Mouse (Mus musculus) urinary bladder, postnatal 10 days (tissue): Measurements from ENCODE around the gene E330021D16Rik.
A peak's percentile ranks its signal among the peaks of the same experiment; 100 is the strongest.

Experiments
- DNase-seq: peaks from one replicate; pipeline ENCODE4 v3.0.0; 2022; ENCODE audit warnings: low spot score

E330021D16Rik gene

DNA sequence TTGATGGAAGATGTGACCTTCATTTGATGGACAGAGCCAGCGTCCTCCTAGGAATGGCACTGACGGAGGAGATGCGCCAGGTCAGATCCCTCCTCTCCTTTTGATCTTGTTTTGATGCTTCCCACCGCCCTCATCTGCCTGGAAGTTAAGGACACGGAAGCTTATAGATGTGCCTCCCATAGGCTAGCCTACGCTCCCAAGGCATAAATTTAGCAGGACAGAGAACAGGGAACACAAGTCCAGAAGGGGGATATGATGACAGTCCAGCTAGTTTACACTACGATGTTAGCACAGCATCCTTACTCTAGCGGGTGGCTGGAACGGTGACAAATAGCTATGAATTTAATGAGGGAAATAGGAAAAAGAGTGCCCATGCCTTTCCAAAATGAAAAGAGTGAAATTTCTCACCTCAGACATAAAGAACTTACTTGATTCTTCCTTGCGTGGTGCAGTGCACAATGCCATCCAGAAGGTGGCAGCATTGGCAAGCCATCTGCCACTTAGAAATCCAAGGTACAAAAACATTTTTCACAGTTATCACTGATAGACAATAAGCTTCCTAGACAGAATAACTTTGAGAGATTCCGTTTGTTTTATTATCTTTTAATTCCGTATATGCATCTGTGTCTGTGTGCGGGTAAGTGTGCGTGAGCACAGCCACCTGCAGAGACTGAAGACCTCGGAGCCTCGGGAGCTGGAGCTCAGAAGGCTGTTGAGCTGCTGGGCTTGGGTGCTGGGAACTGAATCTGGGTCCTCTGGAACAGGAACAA is 6.9 kb upstream of the E330021D16Rik start:
- no peak for DNase-seq

DNA sequence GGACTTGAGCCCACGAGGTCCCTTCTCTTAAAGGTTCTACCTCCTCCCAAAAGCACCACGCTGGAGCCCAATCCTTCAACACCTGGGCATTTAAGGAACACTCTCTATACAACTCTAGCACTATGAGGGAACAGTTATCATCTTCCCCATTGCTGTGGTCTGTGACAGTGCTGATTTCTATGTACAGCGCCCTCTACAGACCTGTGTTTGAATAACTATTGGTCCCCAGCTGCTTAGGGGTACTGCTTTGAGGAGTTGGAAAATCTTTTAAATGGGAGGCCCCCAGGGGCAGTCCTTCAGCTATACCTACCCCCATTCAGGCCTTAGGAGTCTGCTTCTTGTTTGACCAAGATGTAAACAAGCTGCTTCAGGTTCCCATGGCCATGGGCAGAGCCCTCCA is 5.7 kb upstream of the E330021D16Rik start:
- DNase-seq: no peak

DNA sequence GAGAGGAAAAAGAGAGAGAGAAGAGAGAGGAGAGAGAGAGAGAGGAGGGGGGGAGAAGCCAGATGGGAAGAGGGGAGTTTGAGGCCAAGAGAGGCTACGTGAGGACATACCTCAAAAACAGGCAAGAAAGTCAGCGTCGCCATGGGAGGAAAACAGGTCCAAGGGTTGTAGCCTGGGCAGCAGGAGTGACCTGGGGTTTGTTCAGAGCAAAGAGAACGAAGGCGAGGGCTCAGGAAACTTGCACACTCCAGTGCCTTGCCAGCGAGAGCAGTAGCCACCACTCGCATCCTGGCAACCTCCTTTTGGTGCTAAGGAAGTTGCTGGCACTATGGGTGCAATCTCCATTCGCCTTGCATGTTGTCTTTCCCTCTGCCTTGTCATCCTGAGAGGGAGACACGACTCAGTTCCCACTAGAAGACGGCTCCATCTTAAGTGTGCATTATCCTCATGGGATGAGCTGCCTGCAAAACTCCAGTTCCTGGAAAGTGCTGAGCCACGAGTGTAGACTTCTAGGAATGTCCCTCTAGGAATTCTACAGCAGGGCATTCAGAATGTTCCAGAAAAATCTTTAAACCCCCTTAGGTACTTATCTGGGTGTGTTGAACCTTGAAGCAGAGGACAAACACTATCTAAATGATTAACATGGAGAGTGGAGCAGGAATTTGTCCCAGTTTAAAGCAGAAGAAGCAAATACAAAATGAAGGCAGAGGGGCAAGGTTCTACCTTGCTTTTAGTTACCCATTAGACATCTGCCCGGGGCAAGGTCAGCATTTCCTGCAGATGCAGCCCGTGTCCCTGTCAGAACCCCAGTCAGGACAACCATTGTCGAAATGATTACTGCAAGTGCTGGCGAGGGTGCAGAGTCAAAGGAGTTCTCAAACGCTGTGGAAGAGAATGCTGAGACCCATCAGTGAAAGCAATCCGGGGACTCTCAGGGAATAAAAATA is 3.8 kb upstream of the E330021D16Rik start:
- no peak for DNase-seq

DNA sequence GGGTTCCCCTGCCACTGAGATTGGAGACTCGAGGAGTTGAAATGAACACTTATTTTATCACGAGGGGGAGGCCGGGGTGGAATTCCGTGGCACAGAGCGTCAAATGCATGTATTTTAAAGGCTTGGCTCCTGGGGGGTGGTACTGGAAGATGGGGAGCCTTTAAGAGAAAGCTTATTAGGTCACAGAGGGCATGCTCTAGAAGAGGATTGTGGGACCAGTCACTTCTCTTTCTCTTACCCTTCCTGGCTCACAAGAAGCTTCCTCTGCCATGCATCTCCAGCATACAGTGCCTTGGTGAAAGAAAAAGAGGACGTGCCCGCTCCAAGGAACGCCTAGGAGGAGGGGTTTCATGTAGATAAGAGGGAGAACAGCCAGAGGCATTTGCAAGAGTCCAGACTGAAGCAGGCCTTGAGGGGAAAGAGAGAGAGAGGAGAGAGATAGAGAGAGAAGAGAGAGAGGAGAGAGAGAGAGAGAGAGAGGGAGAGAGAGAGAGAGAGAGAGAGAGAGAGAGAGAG is 3.0 kb upstream of the E330021D16Rik start:
- DNase-seq: no peak

DNA sequence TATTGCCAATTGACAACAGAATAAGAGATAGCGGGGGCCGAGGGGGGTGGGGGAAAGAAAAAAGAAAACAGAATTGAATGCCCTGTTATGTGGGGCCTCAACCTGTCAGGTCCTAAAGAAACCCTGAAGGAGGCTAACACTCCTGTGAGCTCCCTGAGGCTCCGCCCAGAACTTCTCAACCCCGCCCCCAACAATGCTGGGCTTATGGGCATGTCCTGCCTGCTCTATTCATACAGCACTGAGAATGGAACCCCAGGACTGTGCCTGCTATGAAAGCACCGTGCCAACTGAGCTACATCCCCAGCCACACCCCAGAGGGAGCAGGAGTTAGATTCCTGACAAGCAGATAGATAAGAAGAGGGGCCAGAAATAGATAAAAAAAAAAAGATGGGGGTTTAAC is 2.5 kb upstream of the E330021D16Rik start:
- no peak for DNase-seq

DNA sequence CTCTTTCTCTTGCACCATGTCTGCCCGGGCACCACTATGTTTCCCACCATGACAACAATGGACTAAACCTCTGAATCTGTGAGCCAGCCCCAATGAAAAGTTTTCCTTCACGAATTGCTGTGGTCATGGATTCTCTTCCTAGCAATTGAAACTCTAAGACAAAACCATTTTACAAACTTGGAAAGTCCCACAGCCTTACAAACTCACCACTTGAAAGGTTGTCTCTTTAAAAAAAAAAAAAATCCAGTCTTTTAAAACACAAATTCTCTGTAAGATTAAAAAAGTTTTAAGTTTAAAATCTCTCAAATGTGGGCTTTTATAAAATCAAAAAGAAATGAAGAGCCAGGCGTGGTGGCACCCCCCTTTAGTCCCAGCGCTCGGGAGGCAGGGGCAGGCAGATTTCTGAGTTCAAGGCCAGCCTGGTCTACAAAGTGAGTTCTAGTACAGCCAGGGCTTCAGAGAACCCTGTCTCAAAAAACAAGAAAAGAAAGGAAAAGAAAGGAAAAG is 1.5 kb downstream of the E330021D16Rik start:
- no peak for DNase-seq

DNA sequence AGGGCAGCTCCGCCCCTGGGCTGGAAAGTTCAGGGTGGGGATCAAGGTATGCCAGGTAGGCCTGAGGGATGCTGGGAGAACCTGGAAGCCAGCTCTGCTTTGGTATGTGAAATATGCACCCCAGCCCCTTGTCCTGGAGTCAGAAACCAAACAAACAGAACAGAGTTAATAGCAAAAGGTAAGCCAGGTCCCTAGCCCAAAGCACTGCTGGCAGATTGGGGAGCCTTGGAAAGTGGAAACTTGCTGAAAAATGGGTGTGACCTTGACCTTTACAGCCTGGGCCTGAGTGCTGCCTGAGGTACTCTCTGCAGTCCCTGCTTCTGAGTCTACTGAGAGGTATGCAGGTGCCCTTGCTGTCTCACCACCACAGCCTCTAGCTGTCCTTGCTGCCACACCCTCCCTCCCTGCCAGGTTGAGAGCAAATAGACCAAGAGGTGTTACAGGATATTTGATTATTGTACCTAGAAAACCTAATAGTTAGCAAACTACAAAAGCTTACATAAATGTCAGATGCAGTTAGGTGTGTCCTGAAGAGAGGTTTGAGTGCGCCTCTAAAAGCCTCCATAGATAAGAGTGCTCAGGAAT is 7.7 kb downstream of the E330021D16Rik start:
- no peak for DNase-seq

DNA sequence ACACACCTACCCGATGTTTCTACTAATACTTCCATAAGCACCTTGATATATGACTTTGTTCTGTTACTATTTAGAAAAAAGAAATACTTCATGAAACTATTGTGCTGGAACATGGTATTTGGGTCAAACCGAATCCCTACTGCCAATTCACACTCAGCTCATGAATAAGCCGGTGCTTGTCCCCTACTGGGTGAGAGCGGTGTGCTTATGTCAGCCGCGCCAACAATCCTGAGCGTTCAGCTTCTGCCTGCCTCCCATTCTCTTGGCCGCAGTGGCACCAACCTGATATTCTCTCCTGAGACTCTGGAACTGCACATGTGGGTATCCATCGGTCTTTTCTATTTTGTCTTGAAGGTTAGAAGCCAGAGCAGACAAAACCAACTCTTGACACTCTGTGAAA is 18.5 kb downstream of the E330021D16Rik start:
- DNase-seq: no peak

DNA sequence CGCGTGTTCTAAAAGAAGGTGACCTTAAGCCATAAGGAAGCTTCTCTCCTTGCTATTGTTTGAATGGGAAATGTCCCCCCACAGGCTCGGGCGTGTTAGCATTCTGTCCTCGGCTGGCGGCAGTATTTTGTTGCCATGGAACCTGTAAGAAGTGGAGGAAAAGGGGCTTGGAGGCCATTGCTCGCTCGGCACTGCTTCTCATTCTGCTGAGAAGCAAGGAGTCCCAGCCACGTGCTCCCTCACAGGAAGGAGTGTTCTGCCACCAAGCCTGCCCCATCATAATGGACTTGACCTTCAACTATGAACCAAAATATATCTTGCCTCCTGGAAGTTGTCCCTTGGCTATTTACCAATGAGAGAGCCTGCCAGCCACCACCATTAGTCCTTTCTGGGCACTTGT is 25.1 kb downstream of the E330021D16Rik start:
- no peak for DNase-seq

DNA sequence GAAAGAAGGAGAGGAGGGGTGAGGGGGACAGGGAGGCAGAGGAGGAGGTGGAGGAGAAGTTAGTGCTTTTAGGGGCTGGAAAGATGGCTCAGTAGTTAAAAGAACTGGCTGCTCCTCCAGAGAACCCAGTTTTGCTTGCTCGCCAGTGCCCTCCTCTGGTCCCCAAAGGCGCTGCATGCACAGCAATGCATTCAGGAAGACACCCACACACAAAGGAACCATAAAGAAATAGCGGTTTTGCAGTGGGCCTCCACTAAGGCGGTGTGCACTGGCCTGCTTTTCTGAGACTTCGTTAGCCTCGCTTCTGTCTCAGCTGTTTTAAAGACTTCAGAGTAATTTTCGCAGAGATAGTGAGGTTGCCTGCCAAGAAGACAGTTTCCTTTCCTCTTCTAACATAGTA is 30.1 kb downstream of the E330021D16Rik start:
- DNase-seq: no peak

DNA sequence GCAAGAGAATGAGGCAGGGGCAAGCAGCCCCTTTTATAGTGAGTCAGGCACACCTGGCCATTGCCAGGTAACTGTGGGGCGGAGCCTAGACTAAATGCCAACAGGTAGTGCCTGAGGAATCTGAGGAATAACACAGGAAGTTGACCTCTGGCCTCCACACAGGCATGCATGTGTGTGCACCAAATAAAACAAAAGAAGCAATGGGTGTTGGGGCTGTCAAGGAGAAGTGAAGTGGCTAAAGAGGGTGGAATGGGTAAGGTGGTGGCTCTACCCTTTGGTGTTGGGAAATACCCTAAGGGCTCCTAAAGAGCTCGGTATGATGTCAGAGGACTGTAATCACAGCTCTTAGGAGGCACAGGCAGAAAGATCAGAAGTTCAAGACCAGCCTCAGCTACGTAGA is 32.2 kb downstream of the E330021D16Rik start:
- DNase-seq: no peak

DNA sequence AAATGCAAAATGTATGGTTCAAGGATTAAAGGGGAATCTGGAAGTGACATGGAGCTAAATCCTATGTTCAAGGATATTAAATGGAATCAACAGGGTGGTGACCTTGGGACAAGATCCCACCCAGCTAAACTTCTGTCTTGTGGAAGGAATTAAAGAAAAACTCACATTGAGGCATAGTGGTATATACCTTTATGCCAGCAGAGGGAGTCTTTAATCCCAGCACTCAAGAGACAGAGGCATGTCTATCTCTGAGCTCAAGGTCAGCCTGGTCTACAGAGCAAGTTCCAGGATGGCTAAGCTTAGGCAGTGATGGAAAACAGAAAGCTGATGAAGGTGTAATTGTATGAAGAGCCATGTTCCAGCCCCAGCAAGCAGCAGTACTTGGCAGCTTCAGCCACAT is 39.3 kb downstream of the E330021D16Rik start:
- no peak for DNase-seq

DNA sequence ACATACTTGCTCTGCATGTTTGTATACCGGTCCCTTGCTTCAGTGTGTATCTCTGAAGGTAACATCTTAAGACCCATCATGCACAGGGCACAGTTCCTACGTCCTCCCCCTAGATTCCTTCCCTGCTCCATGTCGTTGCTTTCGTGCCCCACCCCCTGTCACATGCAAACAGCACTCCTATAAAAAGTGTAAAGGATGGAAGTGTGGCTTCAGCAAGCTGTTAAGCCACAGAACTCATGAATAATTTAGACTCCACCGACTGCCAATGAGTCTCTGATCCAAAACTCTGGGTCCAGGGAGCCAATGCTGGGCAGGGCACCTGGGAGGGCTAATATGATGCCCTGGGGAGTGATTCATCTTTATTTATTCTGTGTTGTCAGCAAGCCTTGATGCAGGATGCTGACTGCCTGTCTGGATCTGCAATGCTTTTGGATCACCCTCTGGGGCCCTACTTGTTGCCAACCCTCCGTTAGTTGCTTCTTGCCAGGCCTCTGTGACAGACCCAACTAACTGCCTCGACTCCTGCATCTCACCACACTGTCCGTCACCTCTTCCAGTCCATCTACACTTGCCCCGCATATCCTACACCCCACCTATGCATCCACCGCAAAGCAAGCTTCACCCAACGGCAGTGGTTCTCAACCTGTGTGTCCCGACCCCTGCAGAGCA is 50.8 kb downstream of the E330021D16Rik start:
- DNase-seq: no peak

DNA sequence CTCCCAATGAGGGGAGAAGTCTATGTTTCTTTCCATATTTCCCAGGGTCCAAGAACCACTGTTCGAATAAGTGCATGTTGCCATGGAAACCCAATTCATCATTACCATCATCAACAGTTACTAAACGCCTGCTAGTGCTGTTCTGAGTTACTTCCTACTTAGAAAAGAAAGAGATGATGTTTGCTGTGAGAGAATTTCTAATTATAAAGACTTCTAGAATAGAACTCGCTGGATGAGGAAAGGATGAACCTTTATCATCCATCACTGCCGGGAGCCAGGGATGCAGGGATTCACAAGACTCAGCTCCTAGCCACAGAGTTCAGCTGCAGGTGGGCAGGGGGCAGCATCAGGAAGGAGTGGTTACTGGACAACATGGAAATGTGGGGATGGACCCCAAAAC is 51.4 kb downstream of the E330021D16Rik start:
- no peak for DNase-seq

DNA sequence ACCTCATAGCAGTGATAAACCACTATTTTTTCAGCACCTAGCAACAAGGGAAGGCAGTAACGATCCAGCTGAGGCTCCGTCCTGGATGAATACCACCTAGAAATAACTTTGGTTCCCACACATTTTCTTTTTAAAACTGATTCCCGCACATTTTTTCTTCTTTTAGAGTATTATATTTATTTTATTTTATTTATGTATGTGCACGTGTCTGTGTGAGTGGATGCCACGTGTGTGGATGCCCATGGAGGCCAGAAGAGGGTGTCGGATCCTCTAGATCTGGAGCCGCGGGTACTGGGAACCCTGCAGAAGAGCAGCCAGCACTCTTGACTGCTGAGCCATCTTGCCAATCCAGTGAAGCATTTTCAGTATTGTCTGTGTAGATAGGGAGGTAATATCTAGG is 52.1 kb downstream of the E330021D16Rik start:
- no peak for DNase-seq

DNA sequence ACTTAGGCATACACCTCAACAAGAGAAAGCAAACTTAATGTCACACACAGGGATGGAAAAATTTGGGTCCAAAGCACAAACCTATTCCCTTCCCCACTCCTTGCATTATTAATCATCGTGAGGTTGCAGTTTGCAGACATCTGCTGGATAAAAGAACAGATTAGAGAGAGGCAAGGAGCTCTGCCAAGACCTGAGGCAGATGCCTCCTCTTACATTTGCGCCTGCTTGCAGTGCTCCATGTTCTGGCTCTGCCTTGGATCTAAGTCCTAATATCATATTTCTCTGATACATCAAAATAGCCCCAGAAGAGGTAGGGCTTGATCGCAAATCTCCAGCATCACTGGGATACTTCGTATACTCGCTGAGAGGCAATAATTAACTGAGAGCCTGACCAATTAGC is 56.9 kb downstream of the E330021D16Rik start:
- DNase-seq: no peak

DNA sequence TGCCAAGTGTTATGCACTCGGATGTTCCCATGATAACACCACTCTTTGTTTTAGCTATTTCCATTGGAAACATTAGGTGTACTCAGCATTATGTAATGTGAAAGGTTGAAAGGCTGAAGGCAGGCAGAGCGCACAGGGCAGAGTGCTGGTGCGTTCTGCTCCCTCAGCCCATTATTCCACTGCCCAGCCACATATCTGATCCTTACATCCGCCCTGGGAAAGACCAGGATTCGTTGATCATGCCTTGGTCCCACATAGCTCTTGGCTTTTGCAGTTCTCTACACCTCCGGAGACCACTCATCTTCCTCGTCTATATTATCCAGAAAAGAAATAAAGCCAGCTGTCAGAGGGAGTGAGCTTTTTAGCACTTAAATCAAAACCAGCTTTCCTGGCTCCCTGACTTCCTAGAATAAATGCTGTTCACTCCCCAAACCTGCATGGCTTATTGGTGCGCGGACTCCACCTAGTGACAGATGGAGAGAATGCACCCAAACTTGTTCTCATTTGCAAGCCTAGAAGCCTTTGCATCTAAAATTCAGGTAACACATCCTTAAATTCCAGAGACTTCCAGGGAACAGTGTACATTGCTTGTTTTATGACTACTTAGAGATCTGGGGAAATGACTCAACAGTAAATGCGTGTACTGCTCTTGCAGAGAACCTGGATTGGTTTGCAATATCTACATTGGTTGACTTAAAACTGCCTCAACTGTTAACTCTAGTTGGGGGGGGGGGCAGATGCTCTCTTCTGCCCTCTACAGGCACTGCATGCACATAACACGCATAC is 61.8 kb downstream of the E330021D16Rik start:
- DNase-seq: peak; percentile 20
